Mouse (Mus musculus): ENCODE measurements around the gene Svep1. TPM values are rescaled to one million over a fixed set of nuclear protein-coding genes. Genes with fewer than 3 reads are reported as not detected.

Svep1 gene
- total and polyA plus RNA-seq, 3 experiments: 3.5 to 4.5 (median 4.2) TPM

- no peak overlapping the region for H3K27ac ChIP-seq
Measured at GRCm38 (mm10) chr4:58169918-58170317, 36.7 kb downstream of the Svep1 start.

GRCm38 (mm10) chr4:58168366-58168765 is 38.3 kb downstream of the Svep1 start:
- no peak overlapping the region for H3K27ac ChIP-seq
- intact Hi-C loops (cut with DNase I): no loop called here
- 57% methylated on average over 5 of the region's 5 CpGs for WGBS

More at GRCm38 (mm10) chr4:58169918-58170317, 36.7 kb downstream of the Svep1 start:
- intact Hi-C loops (cut with DNase I): no loop called here
- TF ChIP-seq EP300 (IDR thresholded peaks at IDR 0.05; ENCODE audit: insufficient read depth, low read depth, low read length) (no peak), POLR2A (IDR thresholded peaks at IDR 0.05; ENCODE audit: insufficient read depth, low read depth, low read length) (no peak), CTCF (IDR thresholded peaks at IDR 0.05) (no peak)
- Histone ChIP-seq H3K79me2 (replicated peaks; ENCODE audit: control insufficient read depth, insufficient read depth, low read length) (no peaks in the 10 kb centered on the region), H3K27me3 (ENCODE audit: control insufficient read depth, insufficient read depth, low read length) (no peaks in the 10 kb centered on the region), H3K4me1 (ENCODE audit: control insufficient read depth, insufficient read depth, low read length) (peaks cover 1% of the 10 kb centered on the region; the same call in 1 of the 2 replicates), H3K36me3 (ENCODE audit: control insufficient read depth, insufficient read depth, low read length) (no peaks in the 10 kb centered on the region), H3K9ac (ENCODE audit: low read depth, low read length) (no peak overlapping the region), H3K4me3 (no peak overlapping the region)
- DNase-seq: no peak
- WGBS: 86% methylated on average over 2 of the region's 2 CpGs

GRCm38 (mm10) chr4:58165711-58166110 is 40.9 kb downstream of the Svep1 start:
- intact Hi-C loops (cut with DNase I): no loop called here
- Histone ChIP-seq H3K4me3 (no peak overlapping the region), H3K27me3 (ENCODE audit: control insufficient read depth, insufficient read depth, low read length) (no peaks in the 10 kb centered on the region), H3K27ac (no peak overlapping the region), H3K79me2 (replicated peaks; ENCODE audit: control insufficient read depth, insufficient read depth, low read length) (no peaks in the 10 kb centered on the region), H3K9ac (ENCODE audit: low read depth, low read length) (no peak overlapping the region), H3K4me1 (ENCODE audit: control insufficient read depth, insufficient read depth, low read length) (peaks cover 1% of the 10 kb centered on the region; the same call in 1 of the 2 replicates), H3K36me3 (ENCODE audit: control insufficient read depth, insufficient read depth, low read length) (no peaks in the 10 kb centered on the region)
- no peak for TF ChIP-seq CTCF (IDR thresholded peaks at IDR 0.05)
- no peak for TF ChIP-seq POLR2A (IDR thresholded peaks at IDR 0.05; ENCODE audit: insufficient read depth, low read depth, low read length)
- TF ChIP-seq EP300 (IDR thresholded peaks at IDR 0.05; ENCODE audit: insufficient read depth, low read depth, low read length): no peak
- no peak for DNase-seq
- 78% methylated on average over 7 of the region's 7 CpGs for WGBS

More at GRCm38 (mm10) chr4:58168366-58168765, 38.3 kb downstream of the Svep1 start:
- Histone ChIP-seq H3K4me1 (ENCODE audit: control insufficient read depth, insufficient read depth, low read length) (peaks cover 1% of the 10 kb centered on the region; the same call in 1 of the 2 replicates), H3K27me3 (ENCODE audit: control insufficient read depth, insufficient read depth, low read length) (no peaks in the 10 kb centered on the region), H3K36me3 (ENCODE audit: control insufficient read depth, insufficient read depth, low read length) (no peaks in the 10 kb centered on the region), H3K79me2 (replicated peaks; ENCODE audit: control insufficient read depth, insufficient read depth, low read length) (no peaks in the 10 kb centered on the region), H3K9ac (ENCODE audit: low read depth, low read length) (no peak overlapping the region), H3K4me3 (no peak overlapping the region)
- DNase-seq: peak in 1 of 2 experiments; percentile 37
- TF ChIP-seq EP300 (IDR thresholded peaks at IDR 0.05; ENCODE audit: insufficient read depth, low read depth, low read length): no peak
- TF ChIP-seq POLR2A (IDR thresholded peaks at IDR 0.05; ENCODE audit: insufficient read depth, low read depth, low read length): no peak
- TF ChIP-seq CTCF (IDR thresholded peaks at IDR 0.05): no peak

- no peak overlapping the region for H3K9ac ChIP-seq (ENCODE audit: low read depth, low read length)
- H3K4me3 ChIP-seq: no peak overlapping the region
- no peaks in the 10 kb centered on the region for H3K27me3 ChIP-seq (ENCODE audit: control insufficient read depth, insufficient read depth, low read length)
- H3K79me2 ChIP-seq (replicated peaks; ENCODE audit: control insufficient read depth, insufficient read depth, low read length): no peaks in the 10 kb centered on the region
- H3K27ac ChIP-seq: no peak overlapping the region
- no peak for DNase-seq
- no peaks in the 10 kb centered on the region for H3K36me3 ChIP-seq (ENCODE audit: control insufficient read depth, insufficient read depth, low read length)
- WGBS: 51% methylated on average over 2 of the region's 2 CpGs
- no peaks in the 10 kb centered on the region for H3K4me1 ChIP-seq (ENCODE audit: control insufficient read depth, insufficient read depth, low read length)
- intact Hi-C loops (cut with DNase I): no loop called here
- TF ChIP-seq EP300 (IDR thresholded peaks at IDR 0.05; ENCODE audit: insufficient read depth, low read depth, low read length): no peak
- no peak for TF ChIP-seq POLR2A (IDR thresholded peaks at IDR 0.05; ENCODE audit: insufficient read depth, low read depth, low read length)
- TF ChIP-seq CTCF (IDR thresholded peaks at IDR 0.05): no peak
Measured at GRCm38 (mm10) chr4:58161901-58162300, 44.8 kb downstream of the Svep1 start.

GRCm38 (mm10) chr4:58159564-58159963 is 47.1 kb downstream of the Svep1 start:
- H3K36me3 ChIP-seq (ENCODE audit: control insufficient read depth, insufficient read depth, low read length): no peaks in the 10 kb centered on the region
- H3K4me3 ChIP-seq: no peak overlapping the region
- intact Hi-C loops (cut with DNase I): no loop called here
- WGBS: 31% methylated on average over 1 of the region's 1 CpGs
- H3K9ac ChIP-seq (ENCODE audit: low read depth, low read length): no peak overlapping the region
- no peak overlapping the region for H3K27ac ChIP-seq
- no peaks in the 10 kb centered on the region for H3K27me3 ChIP-seq (ENCODE audit: control insufficient read depth, insufficient read depth, low read length)
- H3K4me1 ChIP-seq (ENCODE audit: control insufficient read depth, insufficient read depth, low read length): no peaks in the 10 kb centered on the region
- TF ChIP-seq CTCF (IDR thresholded peaks at IDR 0.05) (no peak), EP300 (IDR thresholded peaks at IDR 0.05; ENCODE audit: insufficient read depth, low read depth, low read length) (no peak), POLR2A (IDR thresholded peaks at IDR 0.05; ENCODE audit: insufficient read depth, low read depth, low read length) (no peak)
- DNase-seq: no peak
- no peaks in the 10 kb centered on the region for H3K79me2 ChIP-seq (replicated peaks; ENCODE audit: control insufficient read depth, insufficient read depth, low read length)

GRCm38 (mm10) chr4:58150301-58150700 is 56.4 kb downstream of the Svep1 start:
- WGBS: 76% methylated on average over 3 of the region's 3 CpGs
- TF ChIP-seq EP300 (IDR thresholded peaks at IDR 0.05; ENCODE audit: insufficient read depth, low read depth, low read length): no peak

More at GRCm38 (mm10) chr4:58150301-58150700, 56.4 kb downstream of the Svep1 start:
- no peak for DNase-seq
- Histone ChIP-seq H3K79me2 (replicated peaks; ENCODE audit: control insufficient read depth, insufficient read depth, low read length) (no peaks in the 10 kb centered on the region), H3K4me1 (ENCODE audit: control insufficient read depth, insufficient read depth, low read length) (no peaks in the 10 kb centered on the region; the same call in 1 of the 2 replicates), H3K36me3 (ENCODE audit: control insufficient read depth, insufficient read depth, low read length) (no peaks in the 10 kb centered on the region), H3K27ac (no peak overlapping the region), H3K9ac (ENCODE audit: low read depth, low read length) (no peak overlapping the region), H3K4me3 (no peak overlapping the region), H3K27me3 (ENCODE audit: control insufficient read depth, insufficient read depth, low read length) (no peaks in the 10 kb centered on the region)
- intact Hi-C loops (cut with DNase I): no loop called here

Measured in heart, adult 2 months (tissue).